In the genomic region with DNA sequence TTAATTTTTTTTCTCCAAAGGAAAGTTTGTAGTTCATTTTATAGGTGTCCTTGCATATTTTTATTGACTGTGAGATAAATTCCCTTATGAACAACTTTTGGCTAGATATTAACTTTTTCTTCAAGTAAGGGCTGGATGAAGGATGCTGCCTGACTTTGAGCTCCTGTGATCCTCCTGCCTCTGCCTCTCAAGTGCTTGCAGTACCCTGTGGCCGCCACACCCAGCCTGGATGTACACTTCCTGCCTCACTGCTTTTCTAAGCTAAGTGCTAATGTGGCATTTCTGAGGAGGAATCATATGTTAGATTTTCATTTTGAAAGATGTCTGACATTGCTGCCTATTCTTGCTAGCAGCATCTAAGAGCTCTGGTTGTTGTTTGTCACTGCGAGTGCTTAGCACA, we compare ENCODE assay signal across 20 mouse cellular contexts.
DNase-seq lines count a peak whose midpoint lies in the region; ATAC-seq and TF ChIP-seq lines count a peak whose summit lies in the region.
"Had no signal": no experiment of that assay in that cellular context is flagged by ENCODE, and none has a peak within 500 bp of the region (broad histone marks: within the 10 kb centered on the region; RNA-seq: fewer than 3 reads in every experiment).

No protein-coding gene starts in this region.

- no peak overlapping the region for H3K4me3 ChIP-seq in hindbrain, postnatal 0 days (ENCODE audit: low read length)
- H3K4me3 ChIP-seq in hindbrain, embryonic 11.5 days (ENCODE audit: low read depth, low read length) = no peak overlapping the region
- H3K4me3 ChIP-seq in lung, embryonic 14.5 days (ENCODE audit: low read depth, low read length) = no peak overlapping the region
- no peak overlapping the region for H3K4me3 ChIP-seq in stomach, embryonic 16.5 days (replicated peaks; ENCODE audit: low read length)
- H3K4me3 ChIP-seq: embryonic facial prominence, embryonic 15.5 days; forebrain, embryonic 10.5 days; heart, embryonic 10.5 days; left cerebral cortex, adult 2 months; limb, embryonic 12.5 days; neural tube, embryonic 12.5 days had no signal

- DNase-seq in hindbrain, postnatal 0 days (ENCODE audit: low spot score) = no peak
- no peak for DNase-seq in hindbrain, embryonic 11.5 days (ENCODE audit: low spot score)
- peak; percentile 51 for DNase-seq in lung, embryonic 14.5 days
- no peak for DNase-seq in lung, postnatal 36 days
- DNase-seq in R1 (ENCODE audit: low read depth, low spot score) = peak; percentile 20
- no peak for DNase-seq in left cerebral cortex, adult 8-10 months (ENCODE audit: low spot score in 2 of 2)
- DNase-seq in gastrocnemius, postnatal 4 days (ENCODE audit: low spot score in 2 of 2) = no peak
- DNase-seq: cerebellum, adult 8-10 months; gastrocnemius, postnatal 14 days; heart, postnatal 14 days; spleen, adult 18-20 months; thymus, postnatal 14 days had no signal

- ATAC-seq in hindbrain, postnatal 0 days = no peak
- ATAC-seq in hindbrain, embryonic 11.5 days (ENCODE audit: low FRiP score) = no peak
- no peak for ATAC-seq in lung, embryonic 14.5 days (ENCODE audit: insufficient read depth)
- no peak for ATAC-seq in stomach, embryonic 16.5 days (ENCODE audit: insufficient read depth, low FRiP score)

- no peaks in the 10 kb centered on the region for H3K9me3 ChIP-seq in hindbrain, postnatal 0 days (ENCODE audit: low read length)
- H3K9me3 ChIP-seq in hindbrain, embryonic 11.5 days (ENCODE audit: control insufficient read depth, low read length) = no peaks in the 10 kb centered on the region
- no peaks in the 10 kb centered on the region for H3K9me3 ChIP-seq in lung, embryonic 14.5 days (ENCODE audit: low read depth, low read length)
- no peaks in the 10 kb centered on the region for H3K9me3 ChIP-seq in stomach, embryonic 16.5 days (replicated peaks; ENCODE audit: control insufficient read depth, low read length)
- H3K9me3 ChIP-seq: embryonic facial prominence, embryonic 15.5 days; forebrain, embryonic 10.5 days; heart, embryonic 10.5 days; limb, embryonic 12.5 days; neural tube, embryonic 12.5 days had no signal

- no peak overlapping the region for H3K9ac ChIP-seq in hindbrain, postnatal 0 days (replicated peaks; ENCODE audit: low read length)
- no peak overlapping the region for H3K9ac ChIP-seq in hindbrain, embryonic 11.5 days (ENCODE audit: low read depth, low read length)
- H3K9ac ChIP-seq in lung, embryonic 14.5 days = no peak overlapping the region
- H3K9ac ChIP-seq in stomach, embryonic 16.5 days (ENCODE audit: low read length) = no peak overlapping the region
- H3K9ac ChIP-seq: embryonic facial prominence, embryonic 15.5 days; hindbrain, embryonic 14.5 days; limb, embryonic 12.5 days; neural tube, embryonic 12.5 days had no signal

- H3K4me2 ChIP-seq in hindbrain, postnatal 0 days (ENCODE audit: low read depth, low read length) = no peak overlapping the region
- no peak overlapping the region for H3K4me2 ChIP-seq in hindbrain, embryonic 11.5 days (replicated peaks; ENCODE audit: low read depth, low read length)
- H3K4me2 ChIP-seq in lung, embryonic 14.5 days = no peak overlapping the region
- no peak overlapping the region for H3K4me2 ChIP-seq in stomach, embryonic 16.5 days (ENCODE audit: low read depth, low read length)
- H3K4me2 ChIP-seq: embryonic facial prominence, embryonic 15.5 days; hindbrain, embryonic 14.5 days; limb, embryonic 12.5 days; neural tube, embryonic 12.5 days had no signal

- TF ChIP-seq CTCF in hindbrain, postnatal 0 days (IDR thresholded peaks at IDR 0.05; ENCODE audit: low read depth) = 0 out of 2 replicates have a peak, but pooled peaks have one; percentile 13
- TF ChIP-seq CTCF in lung, embryonic 14.5 days (IDR thresholded peaks at IDR 0.05; ENCODE audit: low read depth) = peak; percentile 41

- H3K27ac ChIP-seq in hindbrain, postnatal 0 days = no peak overlapping the region
- H3K27ac ChIP-seq in hindbrain, embryonic 11.5 days (ENCODE audit: low read depth, low read length) = no peak overlapping the region
- H3K27ac ChIP-seq in lung, embryonic 14.5 days (ENCODE audit: low read depth) = peak overlapping the region; percentile 92
- H3K27ac ChIP-seq in stomach, embryonic 16.5 days (ENCODE audit: low read length) = peak overlapping the region; percentile 10; the same call in 1 of the 2 replicates
- H3K27ac ChIP-seq: forebrain, embryonic 10.5 days; heart, embryonic 10.5 days; hindbrain, embryonic 14.5 days; left cerebral cortex, adult 2 months; limb, embryonic 12.5 days; neural tube, embryonic 12.5 days had no signal

- WGBS in hindbrain, postnatal 0 days = 79% methylated on average over 2 of the region's 2 CpGs
- WGBS in hindbrain, embryonic 11.5 days = 88% methylated on average over 2 of the region's 2 CpGs
- WGBS in lung, embryonic 14.5 days = 49% methylated on average over 2 of the region's 2 CpGs
- WGBS in stomach, embryonic 16.5 days = 70% methylated on average over 2 of the region's 2 CpGs

- H3K4me1 ChIP-seq in hindbrain, postnatal 0 days (ENCODE audit: insufficient read depth, low read length) = no peaks in the 10 kb centered on the region
- no peaks in the 10 kb centered on the region for H3K4me1 ChIP-seq in hindbrain, embryonic 11.5 days (replicated peaks; ENCODE audit: control insufficient read depth, insufficient read depth, low read length)
- H3K4me1 ChIP-seq in lung, embryonic 14.5 days (ENCODE audit: insufficient read depth) = peaks cover 17% of the 10 kb centered on the region
- peaks cover 6% of the 10 kb centered on the region for H3K4me1 ChIP-seq in stomach, embryonic 16.5 days (ENCODE audit: control insufficient read depth, insufficient read depth, low read length)
- H3K4me1 ChIP-seq: forebrain, embryonic 10.5 days had no signal

- H3K27me3 ChIP-seq in hindbrain, postnatal 0 days (ENCODE audit: insufficient read depth, low read length) = no peaks in the 10 kb centered on the region
- no peaks in the 10 kb centered on the region for H3K27me3 ChIP-seq in hindbrain, embryonic 11.5 days (ENCODE audit: control insufficient read depth, insufficient read depth, low read length)
- no peaks in the 10 kb centered on the region for H3K27me3 ChIP-seq in lung, embryonic 14.5 days (ENCODE audit: insufficient read depth, low read length)
- H3K27me3 ChIP-seq in stomach, embryonic 16.5 days (ENCODE audit: control insufficient read depth, insufficient read depth, low read length) = no peaks in the 10 kb centered on the region
- H3K27me3 ChIP-seq: embryonic facial prominence, embryonic 15.5 days; limb, embryonic 12.5 days; neural tube, embryonic 12.5 days had no signal

- no peaks in the 10 kb centered on the region for H3K36me3 ChIP-seq in hindbrain, postnatal 0 days (ENCODE audit: insufficient read depth, low read length)
- no peaks in the 10 kb centered on the region for H3K36me3 ChIP-seq in hindbrain, embryonic 11.5 days (ENCODE audit: control insufficient read depth, insufficient read depth, low read length)
- H3K36me3 ChIP-seq in lung, embryonic 14.5 days (ENCODE audit: insufficient read depth) = no peaks in the 10 kb centered on the region
- H3K36me3 ChIP-seq in stomach, embryonic 16.5 days (ENCODE audit: control insufficient read depth, insufficient read depth, low read length) = no peaks in the 10 kb centered on the region
- H3K36me3 ChIP-seq: embryonic facial prominence, embryonic 15.5 days; forebrain, embryonic 10.5 days; heart, embryonic 10.5 days; limb, embryonic 12.5 days; neural tube, embryonic 12.5 days had no signal

Comparison
In these comparisons a context has a peak if more than half of its experiments do, and no peak if none do; other contexts are left out.
1. DNase-seq: peak in lung, embryonic 14.5 days (single experiment) and R1 (single experiment); none in hindbrain, postnatal 0 days (single experiment), hindbrain, embryonic 11.5 days (single experiment), lung, postnatal 36 days (single experiment), left cerebral cortex, adult 8-10 months (0 of 2) and gastrocnemius, postnatal 4 days (0 of 2).
2. H3K27ac ChIP-seq: peak in lung, embryonic 14.5 days (single experiment) and stomach, embryonic 16.5 days (single experiment); none in hindbrain, postnatal 0 days (single experiment) and hindbrain, embryonic 11.5 days (single experiment).